Mouse (Mus musculus) thymus, postnatal 10 days (tissue): Measurements from ENCODE around the gene Smtnl2.

Source experiments
- DNase-seq, 2 experiments: peaks; one replicate each; pipeline ENCODE4 v3.0.0; 2021; ENCODE audit warnings: low spot score in 2 of 2

Smtnl2 gene

GRCm38 (mm10) chr11:72402017-72402416, 9.5 kb downstream of the Smtnl2 start:
- no peak for DNase-seq

GRCm38 (mm10) chr11:72401068-72401467, 10.4 kb downstream of the Smtnl2 start:
- DNase-seq: no peak

GRCm38 (mm10) chr11:72397811-72398525, 13.5 kb downstream of the Smtnl2 start:
- no peak for DNase-seq

GRCm38 (mm10) chr11:72397072-72397471, 14.4 kb downstream of the Smtnl2 start:
- no peak for DNase-seq

- DNase-seq: no peak
Measured at GRCm38 (mm10) chr11:72396621-72397020, 14.9 kb downstream of the Smtnl2 start.

- no peak for DNase-seq
Measured at GRCm38 (mm10) chr11:72395652-72396051, 15.9 kb downstream of the Smtnl2 start.

- DNase-seq: no peak
Measured at GRCm38 (mm10) chr11:72394694-72395093, 16.8 kb downstream of the Smtnl2 start.

- no peak for DNase-seq
Measured at GRCm38 (mm10) chr11:72393669-72394068, 17.8 kb downstream of the Smtnl2 start.

- DNase-seq: no peak
Measured at GRCm38 (mm10) chr11:72393243-72393642, 18.3 kb downstream of the Smtnl2 start.

GRCm38 (mm10) chr11:72391181-72391580, 20.3 kb downstream of the Smtnl2 start:
- no peak for DNase-seq

- no peak for DNase-seq
Measured at GRCm38 (mm10) chr11:72389407-72390142, 21.9 kb downstream of the Smtnl2 start.

- DNase-seq: no peak
Measured at GRCm38 (mm10) chr11:72388113-72388529, 23.4 kb downstream of the Smtnl2 start.

GRCm38 (mm10) chr11:72379351-72379750, 32.2 kb downstream of the Smtnl2 start:
- no peak for DNase-seq

GRCm38 (mm10) chr11:72378222-72378621, 33.3 kb downstream of the Smtnl2 start:
- no peak for DNase-seq

GRCm38 (mm10) chr11:72376562-72376961, 35.0 kb downstream of the Smtnl2 start:
- no peak for DNase-seq

- no peak for DNase-seq
Measured at GRCm38 (mm10) chr11:72369904-72370672, 41.4 kb downstream of the Smtnl2 start.

GRCm38 (mm10) chr11:72367934-72368674, 43.4 kb downstream of the Smtnl2 start:
- DNase-seq: no peak

- DNase-seq: no peak
Measured at GRCm38 (mm10) chr11:72366126-72366525, 45.4 kb downstream of the Smtnl2 start.

- DNase-seq: no peak
Measured at GRCm38 (mm10) chr11:72364526-72364925, 47.0 kb downstream of the Smtnl2 start.

GRCm38 (mm10) chr11:72363523-72364240, 47.8 kb downstream of the Smtnl2 start:
- no peak for DNase-seq

- DNase-seq: no peak
Measured at GRCm38 (mm10) chr11:72362347-72362741, 49.2 kb downstream of the Smtnl2 start, which contains the start of gene Tekt1. Tekt1 (minus strand) TSS chr11:72362442.
